Mouse (Mus musculus) cerebellum, adult 2 months (tissue): ENCODE measurements around the gene Hspbp1. TPM values are rescaled to one million over a fixed set of nuclear protein-coding genes. Genes with fewer than 3 reads are reported as not detected.

Experiments
- DNase-seq, 2 experiments: peaks; one replicate each; pipeline ENCODE4 v3.0.0; 2021
- H3K27ac ChIP-seq: fragments of 200-500 bp; 2 replicates; pipeline ENCODE4 v1.5.1; 2012; ENCODE audit warnings: low read length, control low read depth, inconsistent platforms; ENCODE audit not compliant: insufficient read depth
- H3K27me3 ChIP-seq: fragments of 200-500 bp; 2 replicates; pipeline ENCODE4 v1.6.1; 2012; ENCODE audit warnings: inconsistent platforms, mild to moderate bottlenecking, low read length, moderate library complexity; ENCODE audit not compliant: control insufficient read depth, insufficient read depth
- H3K4me1 ChIP-seq: fragments of 200-500 bp; 2 replicates; pipeline ENCODE4 v1.6.1; 2011; ENCODE audit warnings: low read length; ENCODE audit not compliant: control insufficient read depth, insufficient read depth
- H3K4me3 ChIP-seq: fragments of 200-500 bp; replicated peaks from 2 replicates; pipeline ENCODE3; 2011; ENCODE audit warnings: mild to moderate bottlenecking, low read depth, low read length, control low read depth; ENCODE audit not compliant: insufficient read depth
- CTCF ChIP-seq: fragments of 200-500 bp; IDR thresholded peaks from 2 replicates; pipeline ENCODE4 v1.5.1; 2011; ENCODE audit warnings: low read depth, mild to moderate bottlenecking, control low read depth, low read length, moderate library complexity, borderline replicate concordance; ENCODE audit not compliant: insufficient read depth
- POLR2A ChIP-seq: fragments of 200-500 bp; IDR thresholded peaks from 2 replicates; pipeline ENCODE4 v1.6.1; 2011; ENCODE audit warnings: low read length, control low read depth, borderline replicate concordance; ENCODE audit not compliant: insufficient read depth
- whole genome bisulfite sequencing: fragments of 180-500 bp; shearing (Covaris S2); methylation state at CpG from one replicate; pipeline ENCODE4 v1.1.7; 2018; 5-methylcytosine and 5-hydroxymethylcytosine counted together
- polyA plus RNA-seq: library from polyadenylated mRNA; depleted of rRNA; stranded (reverse); fragments of >200 nt; gene quantifications from 2 replicates; pipeline ENCODE4 v1.2.3, GENCODE M21; 2012; rRNA removed

Hspbp1 gene
- polyA plus RNA-seq, 1 experiment, result 96.8 TPM

- no peak overlapping the region for H3K27ac ChIP-seq
- TF ChIP-seq CTCF (no peak), POLR2A (no peak)
- 94% methylated on average over 2 of the region's 2 CpGs for WGBS
- no peaks in the 10 kb centered on the region for H3K27me3 ChIP-seq
- no peak for DNase-seq
- H3K4me1 ChIP-seq, result peaks cover 6% of the 10 kb centered on the region; the same call in 1 of the 2 replicates
- no peak overlapping the region for H3K4me3 ChIP-seq
These were observed 58.9 kb downstream of the Hspbp1 start for GRCm38 (mm10) chr7:4625928-4626327.

- Histone ChIP-seq H3K4me1 (peaks cover under 1% of the 10 kb centered on the region; the same call in 1 of the 2 replicates), H3K4me3 (no peak overlapping the region), H3K27me3 (no peaks in the 10 kb centered on the region), H3K27ac (no peak overlapping the region)
- WGBS, result 40% methylated on average over 1 of the region's 1 CpGs
- no peak for DNase-seq
- TF ChIP-seq POLR2A (no peak), CTCF (peak; percentile 55)
These were observed 60.5 kb downstream of the Hspbp1 start for GRCm38 (mm10) chr7:4624343-4624742.

GRCm38 (mm10) chr7:4623544-4624189 is 61.2 kb downstream of the Hspbp1 start:
- Histone ChIP-seq H3K27me3 (no peaks in the 10 kb centered on the region), H3K27ac (no peak overlapping the region), H3K4me1 (no peaks in the 10 kb centered on the region), H3K4me3 (no peak overlapping the region)
- peak; percentile 58 for DNase-seq
- 29% methylated on average over 4 of the region's 4 CpGs for WGBS
- TF ChIP-seq POLR2A (no peak), CTCF (peak; percentile 46)

- WGBS, result 45% methylated on average over 1 of the region's 1 CpGs
- TF ChIP-seq POLR2A (no peak), CTCF (no peak)
- no peak for DNase-seq
These were observed 64.9 kb downstream of the Hspbp1 start for GRCm38 (mm10) chr7:4619979-4620378.

GRCm38 (mm10) chr7:4613740-4614403 is 71.0 kb downstream of the Hspbp1 start:
- H3K27me3 ChIP-seq, result no peaks in the 10 kb centered on the region
- no peak for DNase-seq
- peaks cover 14% of the 10 kb centered on the region for H3K4me1 ChIP-seq
- TF ChIP-seq CTCF, result no peak
- TF ChIP-seq POLR2A, result no peak
- 90% methylated on average over 14 of the region's 14 CpGs for WGBS
- no peak overlapping the region for H3K27ac ChIP-seq
- H3K4me3 ChIP-seq, result no peak overlapping the region

More at GRCm38 (mm10) chr7:4619979-4620378, 64.9 kb downstream of the Hspbp1 start:
- no peaks in the 10 kb centered on the region for H3K27me3 ChIP-seq
- H3K4me1 ChIP-seq, result no peaks in the 10 kb centered on the region
- H3K4me3 ChIP-seq, result no peak overlapping the region
- H3K27ac ChIP-seq, result no peak overlapping the region

- Histone ChIP-seq H3K4me3 (no peak overlapping the region), H3K27ac (no peak overlapping the region), H3K27me3 (no peaks in the 10 kb centered on the region), H3K4me1 (peaks cover 14% of the 10 kb centered on the region)
- peak in 1 of 2 experiments; percentile 62 for DNase-seq
- 4% methylated on average over 1 of the region's 1 CpGs for WGBS
- TF ChIP-seq POLR2A, result no peak
- TF ChIP-seq CTCF, result no peak
These were observed 71.9 kb downstream of the Hspbp1 start for GRCm38 (mm10) chr7:4612956-4613355.

- TF ChIP-seq CTCF (no peak), POLR2A (no peak)
- 14% methylated on average over 8 of the region's 8 CpGs for WGBS
- Histone ChIP-seq H3K27ac (peak overlapping the region; percentile 65), H3K4me3 (peak overlapping the region; percentile 6), H3K4me1 (peaks cover 14% of the 10 kb centered on the region), H3K27me3 (no peaks in the 10 kb centered on the region)
- no peak for DNase-seq
These were observed 72.5 kb downstream of the Hspbp1 start for GRCm38 (mm10) chr7:4612386-4612785.

GRCm38 (mm10) chr7:4611921-4612341 is 72.9 kb downstream of the Hspbp1 start:
- peak; percentile 87 to 88 for DNase-seq
- 15% methylated on average over 12 of the region's 12 CpGs for WGBS
- Histone ChIP-seq H3K27ac (peak overlapping the region; percentile 65), H3K4me3 (peak overlapping the region; percentile 6), H3K4me1 (peaks cover 14% of the 10 kb centered on the region), H3K27me3 (no peaks in the 10 kb centered on the region)
- TF ChIP-seq POLR2A (no peak), CTCF (no peak)

GRCm38 (mm10) chr7:4611511-4611910 is 73.4 kb downstream of the Hspbp1 start:
- Histone ChIP-seq H3K4me1 (peaks cover 14% of the 10 kb centered on the region), H3K27ac (peak overlapping the region; percentile 40; the same call in 1 of the 2 replicates), H3K4me3 (peak overlapping the region; percentile 11), H3K27me3 (no peaks in the 10 kb centered on the region)
- no peak for TF ChIP-seq POLR2A
- no peak for TF ChIP-seq CTCF
- WGBS, result 9% methylated on average over 12 of the region's 12 CpGs
- DNase-seq, result peak; percentile 92

Other genes starting within 250 kb of the Hspbp1 start
- gene Rdh13, start 239.4 kb downstream of the Hspbp1 start, polyA plus RNA-seq, result 32.7 and 33.0 TPM in 2 replicates
- 10.6 and 20.6 TPM in 2 replicates for gene Eps8l1, start 224.4 kb downstream of the Hspbp1 start, polyA plus RNA-seq
- gene Ppp1r12c, start 183.4 kb downstream of the Hspbp1 start, polyA plus RNA-seq, result 111 and 120 TPM in 2 replicates
- gene Tnnt1, start 168.7 kb downstream of the Hspbp1 start, polyA plus RNA-seq, result 2.9 and 6.7 TPM in 2 replicates
- 5.4 and 9.5 TPM in 2 replicates for gene Tnni3, start 160.8 kb downstream of the Hspbp1 start, polyA plus RNA-seq
- 1.1 and 1.4 TPM in 2 replicates for gene Dnaaf3, start 152.6 kb downstream of the Hspbp1 start, polyA plus RNA-seq
- 16.9 and 19.0 TPM in 2 replicates for gene Syt5, start 137.5 kb downstream of the Hspbp1 start, polyA plus RNA-seq
- gene Ptprh, start 81.0 kb downstream of the Hspbp1 start, polyA plus RNA-seq, result 1.4 TPM in 2 replicates
- 45.2 and 47.9 TPM in 2 replicates for gene Tmem86b, start 53.6 kb downstream of the Hspbp1 start, polyA plus RNA-seq
- 130 and 136 TPM in 2 replicates for gene Ppp6r1, start 26.0 kb downstream of the Hspbp1 start, polyA plus RNA-seq
- 177 and 182 TPM in 2 replicates for gene Brsk1, start 5.5 kb upstream of the Hspbp1 start, polyA plus RNA-seq
- not detected in 2 replicates for gene Tmem150b, start 40.2 kb upstream of the Hspbp1 start, polyA plus RNA-seq
- gene Kmt5c, start 55.0 kb upstream of the Hspbp1 start, polyA plus RNA-seq, result 81.5 and 89.6 TPM in 2 replicates
- 41.9 and 44.4 TPM in 2 replicates for gene Cox6b2, start 68.0 kb upstream of the Hspbp1 start, polyA plus RNA-seq
- not detected in 2 replicates for gene Fam71e2, start 86.2 kb upstream of the Hspbp1 start, polyA plus RNA-seq
- 1.2 TPM in 2 replicates for gene Il11, start 97.8 kb upstream of the Hspbp1 start, polyA plus RNA-seq
- not detected in 2 replicates for gene Tmem190, start 97.9 kb upstream of the Hspbp1 start, polyA plus RNA-seq
- gene Tmem238, start 104.6 kb upstream of the Hspbp1 start, polyA plus RNA-seq, result 13.2 and 15.6 TPM in 2 replicates
- gene Rpl28, start 107.8 kb upstream of the Hspbp1 start, polyA plus RNA-seq, result 268 and 296 TPM in 2 replicates
- gene Ube2s, start 127.5 kb upstream of the Hspbp1 start, polyA plus RNA-seq, result 179 and 211 TPM in 2 replicates
- gene Shisa7, start 159.6 kb upstream of the Hspbp1 start, polyA plus RNA-seq, result 21.0 and 22.7 TPM in 2 replicates
- 11.1 and 13.6 TPM in 2 replicates for gene Isoc2b, start 185.2 kb upstream of the Hspbp1 start, polyA plus RNA-seq
- 17.4 and 17.7 TPM in 2 replicates for gene Isoc2a, start 192.1 kb upstream of the Hspbp1 start, polyA plus RNA-seq
- 0.59 and 0.61 TPM in 2 replicates for gene Gm36210, start 221.4 kb upstream of the Hspbp1 start, polyA plus RNA-seq
- 9.8 and 10.4 TPM in 2 replicates for gene Zfp628, start 230.1 kb upstream of the Hspbp1 start, polyA plus RNA-seq
- 33.5 and 37.5 TPM in 2 replicates for gene Nat14, start 237.0 kb upstream of the Hspbp1 start, polyA plus RNA-seq
- 1.9 TPM in 2 replicates for gene Ssc5d, start 240.7 kb upstream of the Hspbp1 start, polyA plus RNA-seq